Mouse (Mus musculus) bone marrow, adult 2 months (tissue): ENCODE measurements at regions not wholly inside any gene's neighbourhood (a gene's known extent, or its start where the extent isn't known, plus 50 kb on each side); places are given as distances from the start of the nearest gene placed in this dataset.

Experiments used
- H3K27ac ChIP-seq: fragments of 200-500 bp; 2 replicates; pipeline ENCODE4 v1.5.1; 2012; ENCODE audit warnings: low read depth, mild to moderate bottlenecking, control low read depth, inconsistent platforms, low read length; ENCODE audit not compliant: control insufficient read depth, poor library complexity, insufficient read depth
- H3K4me1 ChIP-seq: fragments of 200-500 bp; 2 replicates; pipeline ENCODE4 v1.6.1; 2011; ENCODE audit warnings: low read length; ENCODE audit not compliant: control insufficient read depth, insufficient read depth
- H3K4me3 ChIP-seq: fragments of 200-500 bp; replicated peaks from 2 replicates; pipeline ENCODE3; 2011; ENCODE audit warnings: mild to moderate bottlenecking, low read depth, low read length, control low read depth; ENCODE audit not compliant: control insufficient read depth
- CTCF ChIP-seq: fragments of 200-500 bp; IDR thresholded peaks from 2 replicates; pipeline ENCODE4 v1.5.1; 2011; ENCODE audit warnings: low read length, control low read depth; ENCODE audit not compliant: control insufficient read depth, insufficient read depth
- POLR2A ChIP-seq: fragments of 200-500 bp; IDR thresholded peaks from 2 replicates; pipeline ENCODE4 v1.6.1; 2011; ENCODE audit warnings: low read depth, mild to moderate bottlenecking, control low read depth, low read length, borderline replicate concordance; ENCODE audit not compliant: control insufficient read depth
- WGBS: fragments of 180-500 bp; shearing (Covaris S2); methylation state at CpG from one replicate; pipeline ENCODE4 v1.1.7; 2018; 5-methylcytosine and 5-hydroxymethylcytosine counted together

DNA sequence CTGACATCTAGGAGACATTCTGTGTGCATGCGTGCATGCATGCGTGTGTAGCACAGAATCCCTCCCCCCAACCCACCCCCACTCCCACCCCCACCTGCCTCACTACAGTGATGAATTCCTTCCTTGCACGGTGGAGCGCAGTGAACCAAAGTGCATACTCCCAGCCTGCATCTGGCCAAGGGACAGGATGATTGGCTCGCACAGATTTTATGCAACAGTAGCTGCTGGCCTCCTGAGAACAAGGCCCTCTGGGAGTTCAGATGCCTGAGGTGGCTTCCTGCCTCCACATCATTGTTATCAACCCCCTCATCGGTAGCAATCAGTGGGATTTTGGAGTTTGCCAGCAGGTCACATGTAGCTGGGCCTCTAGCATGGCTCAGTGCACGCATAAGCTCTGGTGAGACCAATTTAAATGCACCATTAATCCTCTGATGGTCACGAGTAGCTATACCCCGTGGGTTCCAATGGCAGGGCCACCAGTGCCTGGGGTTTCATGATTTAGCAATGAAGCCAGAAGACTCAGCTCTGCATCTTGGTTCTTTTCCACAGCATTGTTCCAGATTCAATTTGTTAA is 77.2 kb upstream of the Esrrg start:
- 78% methylated on average over 9 of the region's 9 CpGs for WGBS

DNA sequence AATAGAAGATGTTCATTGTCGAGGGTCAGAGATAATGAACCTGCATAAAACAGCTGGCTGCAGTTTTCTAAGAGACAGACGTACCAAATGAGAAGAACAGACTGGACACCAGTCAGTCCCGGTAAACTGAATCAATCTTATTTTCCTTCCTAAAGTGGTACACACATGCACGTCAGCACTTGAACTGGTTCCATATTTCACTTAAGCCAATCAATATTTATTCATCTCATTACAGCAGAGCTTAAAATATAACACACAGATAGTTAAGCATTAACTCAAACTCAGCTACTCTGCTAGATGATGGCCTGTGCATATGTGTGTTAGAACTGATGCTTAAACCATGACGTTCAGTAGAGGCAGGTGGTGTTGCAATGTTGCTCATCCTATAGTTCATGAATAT is 72.3 kb upstream of the Esrrg start:
- no peak overlapping the region for H3K4me3 ChIP-seq
- no peak for TF ChIP-seq CTCF
- TF ChIP-seq POLR2A, result no peak
- WGBS, result 79% methylated on average over 5 of the region's 5 CpGs
- no peak overlapping the region for H3K27ac ChIP-seq
- no peaks in the 10 kb centered on the region for H3K4me1 ChIP-seq

More for the DNA sequence above, 77.2 kb upstream of the Esrrg start:
- Histone ChIP-seq H3K4me1 (no peaks in the 10 kb centered on the region), H3K27ac (no peak overlapping the region), H3K4me3 (no peak overlapping the region)
- TF ChIP-seq CTCF (no peak), POLR2A (no peak)

DNA sequence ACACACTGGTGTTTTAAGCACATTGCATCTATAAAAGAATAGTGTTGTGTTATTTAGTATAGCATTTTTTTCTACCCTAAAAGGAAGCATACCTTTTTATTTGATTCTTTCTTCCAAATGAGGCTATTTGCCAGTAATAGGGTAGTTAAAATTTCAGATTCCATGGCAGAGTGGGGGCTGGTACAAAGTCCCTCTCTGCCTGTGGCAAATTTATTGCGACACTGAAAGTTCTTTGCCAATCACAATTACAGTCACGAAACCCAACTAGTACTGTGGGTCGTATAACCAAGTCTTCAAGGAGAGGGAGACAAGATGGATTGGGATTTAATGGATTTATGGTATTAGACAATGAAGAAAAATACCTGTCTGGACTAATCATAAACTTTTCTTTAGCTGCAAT is 51.9 kb upstream of the Esrrg start:
- no peak for TF ChIP-seq POLR2A
- no peak for TF ChIP-seq CTCF
- no peak overlapping the region for H3K27ac ChIP-seq
- WGBS, result 79% methylated on average over 3 of the region's 3 CpGs
- H3K4me1 ChIP-seq, result no peaks in the 10 kb centered on the region
- H3K4me3 ChIP-seq, result no peak overlapping the region
